Mouse (Mus musculus): ENCODE data around the gene Baz2b. TPM values are rescaled to one million over a fixed set of nuclear protein-coding genes. Genes with fewer than 3 reads are reported as not detected.
"Not testable (repeated sequence)": the region's sequence is repeated elsewhere in the genome, so short reads cannot be mapped to it uniquely, and the experiment has no call there.

Gene Baz2b
- polyA plus RNA-seq, 1 experiment from 2014 or later, result 79.0 TPM

DNA sequence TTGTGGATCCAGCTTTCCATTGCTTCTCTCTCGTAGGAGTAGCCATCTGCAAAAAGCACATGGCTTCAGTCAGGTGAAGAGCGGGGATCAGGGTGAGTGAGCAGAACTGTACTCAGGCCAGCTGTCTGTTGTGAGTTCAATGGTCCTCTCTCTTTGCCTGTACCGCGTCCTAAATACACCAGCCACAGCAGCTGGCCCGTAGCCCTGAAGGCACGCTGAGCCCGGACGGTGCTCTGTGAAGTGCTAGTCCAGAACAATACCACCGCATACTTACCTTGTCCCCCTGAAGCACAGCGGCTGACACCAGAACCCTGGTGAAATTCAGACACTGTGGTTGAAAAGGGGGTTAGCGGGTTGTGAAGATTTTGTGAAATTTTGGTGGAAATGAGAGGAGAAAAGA lies 356.7 kb downstream of the Baz2b start:
- Histone ChIP-seq H3K4me2 (no peak overlapping the region), H3K27ac (replicated peaks) (no peak overlapping the region), H3K4me1 (replicated peaks) (no peaks in the 10 kb centered on the region), H3K36me3 (0 out of 2 replicates have a peak, but pooled peaks cover 3% of the 10 kb centered on the region), H3K4me3 (no peak overlapping the region), H3K27me3 (no peaks in the 10 kb centered on the region), H3K9me3 (no peaks in the 10 kb centered on the region), H3K9ac (no peak overlapping the region)
- 71% methylated on average over 11 of the region's 11 CpGs for WGBS
- ATAC-seq (ENCODE audit: low read depth), result no peak; the same call in 1 of the 2 replicates

DNA sequence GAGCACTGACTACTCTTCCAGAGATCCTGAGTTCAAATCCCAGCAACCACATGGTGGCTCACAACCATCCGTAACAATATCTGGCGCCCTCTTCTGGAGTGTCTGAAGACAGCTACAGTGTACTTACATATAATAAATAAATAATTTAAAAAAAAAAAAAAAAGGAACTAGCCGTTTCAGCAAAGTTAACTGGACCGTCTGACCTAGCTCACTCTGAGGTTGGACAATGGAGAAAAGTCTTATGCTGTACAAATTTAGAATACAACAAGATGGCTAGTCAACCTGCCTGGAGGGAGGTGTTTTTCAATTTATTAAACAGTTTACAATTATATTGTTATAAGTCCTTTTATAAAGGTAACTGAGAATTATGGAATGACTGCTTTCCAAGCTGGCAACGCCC lies 357.8 kb downstream of the Baz2b start:
- WGBS, result 91% methylated on average over 5 of the region's 5 CpGs
- not testable (repeated sequence) for H3K4me2 ChIP-seq; H3K9ac ChIP-seq; H3K27ac ChIP-seq (replicated peaks); H3K9me3 ChIP-seq; H3K36me3 ChIP-seq; H3K27me3 ChIP-seq; H3K4me1 ChIP-seq (replicated peaks); ATAC-seq (ENCODE audit: low read depth); H3K4me3 ChIP-seq

Other genes with a start within 250 kb of the Baz2b start
- gene March7, start within 50 bp of the Baz2b start, polyA plus RNA-seq (2015; fragmentation: Nextera tagmentation; extraction: Ambion mirVana), result 82.0 and 89.8 TPM in 2 replicates
- 16.0 and 17.9 TPM in 2 replicates for gene Cd302, start 74.6 kb upstream of the Baz2b start, polyA plus RNA-seq (2015; fragmentation: Nextera tagmentation; extraction: Ambion mirVana)
- gene Ly75, start 173.5 kb upstream of the Baz2b start, polyA plus RNA-seq (2015; fragmentation: Nextera tagmentation; extraction: Ambion mirVana), result 0.81 and 0.96 TPM in 2 replicates

Data from neural tube, embryonic 13.5 days (tissue).